Mouse (Mus musculus) left cerebral cortex, adult 11 months (tissue): Measurements from ENCODE around the gene Osm.

Source experiments
- DNase-seq: peaks from one replicate; pipeline ENCODE4 v3.0.0; 2022; ENCODE audit warnings: low spot score

Osm gene

DNA sequence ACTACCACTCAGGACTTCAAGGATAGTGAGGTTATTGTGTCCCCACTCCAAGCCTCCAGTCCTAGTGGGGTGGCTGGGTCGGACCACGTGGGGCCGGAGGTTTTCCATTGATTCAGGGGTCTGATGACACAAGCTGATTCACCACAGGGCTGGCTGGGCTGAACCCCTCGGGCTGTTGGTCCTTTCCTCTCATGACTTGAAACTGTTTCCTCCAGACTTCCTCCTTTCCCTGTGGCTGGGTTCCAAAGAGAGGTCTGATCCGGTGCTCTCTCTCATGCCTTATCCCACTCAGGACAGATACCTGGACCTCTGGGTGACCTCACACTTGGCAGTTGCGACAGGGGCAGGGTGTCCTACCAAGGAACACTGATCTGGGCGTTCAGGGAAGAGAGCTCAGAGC lies 3.9 kb downstream of the Osm start:
- no peak for DNase-seq

GRCm38 (mm10) chr11:4241180-4241579 lies 5.0 kb downstream of the Osm start:
- no peak for DNase-seq

DNA sequence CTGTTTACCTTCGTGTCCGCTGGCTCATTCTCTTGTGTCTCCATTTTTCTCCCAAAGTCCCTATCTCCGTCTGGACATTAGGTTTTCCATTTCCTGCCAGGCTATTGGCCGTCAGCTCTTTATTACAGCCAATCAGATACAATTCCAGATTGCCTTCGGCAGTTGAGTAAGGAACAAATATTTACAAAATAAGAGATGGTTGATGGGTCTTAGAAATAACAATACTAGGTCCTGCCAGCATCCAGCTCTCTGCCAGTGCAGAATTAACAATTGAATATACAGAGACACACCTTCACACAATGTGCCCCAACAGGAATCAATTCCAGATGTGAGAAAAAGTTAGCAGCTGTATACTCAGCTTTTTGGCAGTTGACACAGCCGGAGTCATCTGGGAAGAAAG lies 9.9 kb downstream of the Osm start:
- no peak for DNase-seq

GRCm38 (mm10) chr11:4246623-4247022 lies 10.4 kb downstream of the Osm start:
- no peak for DNase-seq

- DNase-seq: no peak
These were observed 11.2 kb downstream of the Osm start for GRCm38 (mm10) chr11:4247201-4247959.

DNA sequence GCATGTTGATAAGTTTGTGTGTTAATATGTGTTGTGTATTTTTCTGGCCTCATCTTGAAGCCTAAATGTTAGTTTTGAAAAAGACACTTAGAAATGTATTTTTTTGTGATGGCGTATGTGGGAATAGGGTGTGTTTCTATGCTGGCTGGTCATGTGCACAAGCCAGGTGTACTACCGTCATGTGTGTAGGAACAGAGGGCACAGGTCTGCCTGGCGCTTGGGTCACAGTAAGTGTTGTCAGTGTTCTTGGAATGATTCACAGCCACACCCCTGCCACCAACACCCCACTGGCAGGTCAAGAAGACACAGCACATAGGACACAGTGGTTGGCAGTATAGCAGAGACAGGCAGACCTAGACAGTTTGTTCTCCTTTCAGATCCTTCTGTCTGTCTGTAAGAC lies 12.9 kb downstream of the Osm start:
- no peak for DNase-seq

DNA sequence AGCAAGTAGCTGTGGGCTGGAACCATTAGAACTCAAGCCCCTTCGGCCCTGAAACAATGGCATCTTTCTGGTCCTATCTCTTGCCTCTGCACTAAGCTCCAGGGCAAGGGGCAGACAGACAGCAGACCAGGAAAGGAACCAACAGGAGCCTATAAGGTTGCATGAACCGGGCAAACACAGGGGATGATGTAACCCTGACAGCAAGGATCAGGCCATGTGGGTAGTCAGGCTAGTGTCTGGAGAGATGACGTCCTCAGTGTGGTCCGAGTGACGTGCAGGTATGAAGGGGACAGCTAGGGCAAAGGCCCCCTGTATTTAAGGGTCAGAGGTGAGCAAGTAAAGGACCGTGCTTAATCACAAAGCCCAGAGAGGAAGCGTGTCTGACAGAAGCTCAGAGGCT lies 14.1 kb downstream of the Osm start:
- DNase-seq: no peak

DNA sequence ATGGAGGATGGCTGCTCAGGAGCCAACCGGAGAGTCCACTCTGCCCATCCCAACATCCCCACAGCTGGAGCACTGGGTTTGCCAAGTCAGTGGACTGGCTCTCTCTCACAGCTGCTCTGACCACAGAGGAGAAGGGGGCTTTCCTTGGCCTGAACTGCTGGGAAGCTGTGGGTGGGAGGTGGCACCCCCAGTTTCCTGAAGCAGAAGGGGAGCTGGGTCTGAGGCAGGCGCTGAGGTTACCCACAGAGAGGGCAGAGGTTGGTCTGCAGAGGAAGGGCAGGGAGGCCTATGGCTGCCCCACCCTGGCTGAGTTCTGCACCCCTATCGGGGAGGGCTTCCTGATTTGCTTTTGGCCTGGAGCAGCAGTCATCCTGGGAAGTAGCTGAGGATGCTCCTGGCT lies 15.2 kb downstream of the Osm start:
- DNase-seq: no peak

- no peak for DNase-seq
These were observed 16.7 kb downstream of the Osm start for GRCm38 (mm10) chr11:4252886-4253285.

- DNase-seq: no peak
These were observed 20.8 kb downstream of the Osm start, which contains the start of gene Lif for GRCm38 (mm10) chr11:4256846-4257607. Lif (plus strand) TSS chr11:4257557.

DNA sequence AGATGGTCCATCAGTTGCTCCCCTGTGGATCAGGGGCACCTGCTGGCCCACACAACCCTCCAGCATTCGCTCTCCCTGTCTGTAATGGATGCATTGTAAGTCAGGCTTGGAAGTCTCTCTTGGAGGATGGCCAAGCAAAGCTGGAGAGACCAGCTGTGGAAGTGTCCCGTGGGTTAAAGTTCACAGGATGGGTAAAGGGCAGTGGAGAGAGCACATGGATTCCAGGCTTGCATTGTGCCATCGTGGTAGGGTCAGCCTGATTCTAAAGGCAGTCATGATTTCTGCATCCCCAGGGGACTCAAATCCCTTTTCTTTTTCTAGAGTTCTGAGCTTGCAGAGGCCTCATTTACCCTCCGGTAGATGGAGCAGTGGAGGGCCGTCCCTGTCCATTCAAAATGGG lies 21.5 kb downstream of the Osm start:
- no peak for DNase-seq

GRCm38 (mm10) chr11:4258657-4259082 lies 22.4 kb downstream of the Osm start:
- peak; percentile 51 for DNase-seq

DNA sequence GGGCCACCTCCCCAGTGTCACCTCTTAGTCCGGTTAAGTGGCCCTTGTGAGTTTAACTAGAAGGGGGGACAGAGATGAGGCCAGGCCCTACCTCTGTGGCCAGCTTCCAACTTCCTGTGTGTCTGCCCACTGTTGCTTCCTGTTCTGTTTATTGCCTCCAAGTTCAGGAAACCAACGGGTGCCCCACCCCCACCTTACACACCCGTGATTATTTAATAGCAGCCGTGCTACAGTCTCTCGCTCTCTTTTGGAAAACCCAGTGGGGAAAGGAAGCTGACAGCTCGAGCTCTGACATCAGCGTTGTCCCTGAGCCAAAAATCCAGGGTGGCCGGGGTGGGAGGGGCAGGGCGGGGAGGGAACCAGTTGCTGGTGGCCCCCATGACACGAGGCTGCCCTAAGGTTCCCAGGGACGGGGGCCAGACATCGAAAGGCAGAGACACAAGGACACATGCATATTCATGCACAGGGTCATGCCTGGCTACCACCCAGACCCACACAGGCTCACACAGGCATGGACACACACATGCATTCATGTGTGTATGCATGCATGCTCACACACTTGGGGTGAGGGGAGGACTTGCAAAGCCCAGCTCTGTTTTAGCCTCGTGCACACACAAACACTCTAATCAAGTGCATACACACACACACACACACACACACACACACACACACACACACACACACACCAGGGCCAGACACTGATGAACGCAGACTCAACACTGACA lies 24.4 kb downstream of the Osm start:
- no peak for DNase-seq

- no peak for DNase-seq
These were observed 24.9 kb downstream of the Osm start for GRCm38 (mm10) chr11:4261188-4261494.

GRCm38 (mm10) chr11:4261969-4262368 lies 25.7 kb downstream of the Osm start:
- DNase-seq: no peak

GRCm38 (mm10) chr11:4262847-4263246 lies 26.6 kb downstream of the Osm start:
- DNase-seq: no peak

DNA sequence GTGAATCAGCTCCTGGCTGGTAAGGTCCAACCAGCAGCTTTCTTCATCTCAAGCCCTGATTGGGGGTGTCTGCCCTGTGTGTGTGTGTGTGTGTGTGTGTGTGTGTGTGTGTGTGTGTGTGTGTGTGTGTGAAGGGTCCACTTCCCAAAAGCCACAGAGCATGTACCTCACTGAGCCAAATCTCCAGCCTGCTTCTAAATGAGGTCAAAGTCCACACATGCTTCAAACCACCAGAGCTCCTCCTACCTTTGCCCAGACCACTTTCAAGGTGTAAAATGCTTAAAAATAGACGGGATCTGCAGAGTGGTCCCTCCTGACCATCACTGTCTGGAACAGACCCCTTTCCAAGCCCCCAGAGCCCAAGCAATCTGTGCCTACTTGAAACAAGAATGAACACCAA lies 27.1 kb downstream of the Osm start:
- no peak for DNase-seq

DNA sequence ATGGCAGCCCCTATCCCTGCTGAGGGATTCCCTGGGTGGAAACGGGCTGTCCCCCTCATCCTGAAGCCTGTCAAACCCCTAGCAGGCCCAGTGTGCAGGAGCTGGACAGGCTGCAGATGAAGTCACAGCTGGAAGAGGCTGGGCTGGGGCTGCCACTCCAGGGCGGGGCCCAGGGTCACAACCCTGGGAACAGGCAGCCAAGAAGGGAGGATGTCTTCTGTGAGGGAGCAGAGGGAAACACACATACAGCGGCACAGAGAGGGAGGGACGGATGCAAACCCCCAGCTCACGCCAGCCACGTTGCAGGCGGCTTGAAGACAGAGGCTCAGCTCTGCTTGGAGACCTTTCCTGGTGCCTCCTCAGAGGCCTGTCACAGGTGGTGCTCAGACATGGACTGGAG lies 27.8 kb downstream of the Osm start:
- DNase-seq: no peak

- DNase-seq: no peak
These were observed 30.3 kb downstream of the Osm start for GRCm38 (mm10) chr11:4266271-4267201.

DNA sequence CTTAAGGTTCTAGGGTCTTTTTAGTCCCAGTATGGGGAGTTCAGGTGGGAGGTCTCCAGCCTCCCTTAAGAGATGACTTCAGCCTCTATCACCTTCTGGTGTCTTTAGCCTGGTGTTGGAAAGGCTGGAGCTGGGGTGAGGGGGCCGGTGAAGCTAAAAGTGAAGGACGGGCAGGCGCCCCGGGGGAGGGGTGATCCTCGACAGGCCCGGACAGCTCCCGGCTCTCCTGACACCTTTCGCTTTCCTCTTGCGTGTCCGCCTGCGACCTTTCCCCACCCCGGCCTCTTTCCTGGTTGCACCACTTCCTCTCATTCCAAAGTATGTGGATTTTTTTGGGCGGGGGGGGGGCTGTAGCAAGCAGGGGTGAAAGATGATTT lies 31.0 kb downstream of the Osm start:
- DNase-seq: no peak

GRCm38 (mm10) chr11:4268500-4268899 lies 32.3 kb downstream of the Osm start:
- DNase-seq: no peak
